Mouse (Mus musculus) colon, adult 2 months (tissue): Measurements from ENCODE around the gene Srsf1. TPM values are rescaled to one million over a fixed set of nuclear protein-coding genes. Genes with fewer than 3 reads are reported as not detected.

Source experiments
- polyA plus RNA-seq: library from polyadenylated mRNA; depleted of rRNA; stranded (reverse); fragments of >200 nt; gene quantifications from 2 replicates; pipeline ENCODE4 v1.2.3, GENCODE M21; 2012; rRNA removed

Gene Srsf1
- polyA plus RNA-seq = 105 and 115 TPM in 2 replicates

GRCm38 (mm10) chr11:88046944-88047794, at the start of gene Srsf1:
Gene Srsf1, plus strand, starts transcription at chr11:88047373.

GRCm38 (mm10) chr11:88067586-88068410, 20.6 kb downstream of the Srsf1 start, which contains the start of gene Vezf1:
Gene Vezf1, plus strand, starts transcription at chr11:88068279.

GRCm38 (mm10) chr11:88098021-88098729, 51.0 kb downstream of the Srsf1 start, which contains the start of gene Cuedc1:
Gene Cuedc1, plus strand, starts transcription at chr11:88098058.

Other genes starting within 250 kb of the Srsf1 start
- 178 and 221 TPM in 2 replicates for gene Lpo, start 219.1 kb upstream of the Srsf1 start, polyA plus RNA-seq
- gene Mks1, start 194.2 kb upstream of the Srsf1 start, polyA plus RNA-seq = 13.8 and 17.7 TPM in 2 replicates
- 0.27 TPM in 1 of 2 replicates, not detected in the other for gene Epx, start 171.8 kb upstream of the Srsf1 start, polyA plus RNA-seq
- gene Olfr462, start 155.1 kb upstream of the Srsf1 start, polyA plus RNA-seq = not detected in 2 replicates
- gene Olfr463, start 150.0 kb upstream of the Srsf1 start, polyA plus RNA-seq = not detected in 2 replicates
- not detected in 2 replicates for gene Olfr464, start 126.4 kb upstream of the Srsf1 start, polyA plus RNA-seq
- 94.3 and 116 TPM in 2 replicates for gene Dynll2, start 59.8 kb upstream of the Srsf1 start, polyA plus RNA-seq
- 13.2 and 13.9 TPM in 2 replicates for gene Vezf1, start 20.9 kb downstream of the Srsf1 start, polyA plus RNA-seq
- gene Cuedc1, start 50.7 kb downstream of the Srsf1 start, polyA plus RNA-seq = 41.2 and 42.7 TPM in 2 replicates
- 41.4 and 58.6 TPM in 2 replicates for gene Mrps23, start 157.0 kb downstream of the Srsf1 start, polyA plus RNA-seq
- gene Ccdc182, start 246.7 kb downstream of the Srsf1 start, polyA plus RNA-seq = not detected in 2 replicates